Mouse (Mus musculus) cortical plate, adult 2 months (tissue): ENCODE data around the gene Ulk1.

ENCODE experiments used
- CTCF ChIP-seq: fragments of 200-500 bp; IDR thresholded peaks from 2 replicates; pipeline ENCODE4 v1.5.1; 2011; ENCODE audit warnings: mild to moderate bottlenecking, control low read depth, low read length; ENCODE audit not compliant: insufficient read depth; ENCODE audit errors: extremely low read depth
- POLR2A ChIP-seq: fragments of 200-500 bp; IDR thresholded peaks from 2 replicates; pipeline ENCODE4 v1.6.1; 2011; ENCODE audit warnings: mild to moderate bottlenecking, low read length, control low read depth; ENCODE audit not compliant: insufficient read depth; ENCODE audit errors: extremely low read depth

- TF ChIP-seq CTCF, result no peak
- TF ChIP-seq POLR2A, result no peak
Observed at GRCm38 (mm10) chr5:110778263-110778662, 31.6 kb downstream of the Ulk1 start.
